Mouse (Mus musculus): Measurements from ENCODE around the gene Rragd. TPM values are rescaled to one million over a fixed set of nuclear protein-coding genes. Genes with fewer than 3 reads are reported as not detected.

Gene Rragd
- polyA plus RNA-seq, 1 experiment from 2014 or later: 42.8 TPM

Other genes with a start within 250 kb of the Rragd start
- gene Lyrm2, start 182.8 kb upstream of the Rragd start, polyA plus RNA-seq (2016; fragmentation: Nextera tagmentation; extraction: Ambion mirVana): 152 and 160 TPM in 2 replicates
- gene Ankrd6, start 32.2 kb upstream of the Rragd start, polyA plus RNA-seq (2016; fragmentation: Nextera tagmentation; extraction: Ambion mirVana): 23.4 and 26.5 TPM in 2 replicates
- 55.9 and 60.8 TPM in 2 replicates for gene Ube2j1, start 48.4 kb downstream of the Rragd start, polyA plus RNA-seq (2016; fragmentation: Nextera tagmentation; extraction: Ambion mirVana)
- 0.37 and 0.87 TPM in 2 replicates for gene Gabrr2, start 80.0 kb downstream of the Rragd start, polyA plus RNA-seq (2016; fragmentation: Nextera tagmentation; extraction: Ambion mirVana)
- gene Gabrr1, start 149.5 kb downstream of the Rragd start, polyA plus RNA-seq (2016; fragmentation: Nextera tagmentation; extraction: Ambion mirVana): not detected in 2 replicates
- gene Pm20d2, start 206.7 kb downstream of the Rragd start, polyA plus RNA-seq (2016; fragmentation: Nextera tagmentation; extraction: Ambion mirVana): 0.86 and 1.2 TPM in 2 replicates
- gene Srsf12, start 226.0 kb downstream of the Rragd start, polyA plus RNA-seq (2016; fragmentation: Nextera tagmentation; extraction: Ambion mirVana): 20.2 and 23.1 TPM in 2 replicates

All from neural tube, embryonic 12.5 days (tissue).